Mouse (Mus musculus) limb, embryonic 15.5 days (tissue): ENCODE results near the gene Trappc3. TPM values are rescaled to one million over a fixed set of nuclear protein-coding genes. Genes with fewer than 3 reads are reported as not detected.
A peak's percentile ranks its signal among the peaks of the same experiment; 100 is the strongest.

ENCODE experiments used
- ATAC-seq: fragments of 200-750 bp; cut with Nextera tagmentation; 2 replicates; pipeline ENCODE4 v1.8.0; 2017; ENCODE audit warnings: low read depth, moderate TSS enrichment; ENCODE audit not compliant: insufficient number of reproducible peaks, low FRiP score, low TSS enrichment
- H3K27ac ChIP-seq: fragments of 300-500 bp; sonication (generic); 2 replicates; pipeline ENCODE4 v1.5.1; 2015; ENCODE audit warnings: moderate library complexity, mild to moderate bottlenecking, inconsistent platforms
- H3K27me3 ChIP-seq: fragments of 300-500 bp; sonication (generic); 2 replicates; pipeline ENCODE4 v1.6.1; 2015; ENCODE audit warnings: inconsistent platforms
- H3K36me3 ChIP-seq: fragments of 300-500 bp; sonication (generic); 2 replicates; pipeline ENCODE4 v1.6.1; 2015; ENCODE audit warnings: inconsistent platforms
- H3K4me1 ChIP-seq: fragments of 300-500 bp; sonication (generic); 2 replicates; pipeline ENCODE4 v1.6.1; 2015; ENCODE audit warnings: inconsistent platforms
- H3K4me2 ChIP-seq: fragments of 300-500 bp; sonication (generic); 2 replicates; pipeline ENCODE4 v1.6.1; 2015; ENCODE audit warnings: mild to moderate bottlenecking, inconsistent platforms
- H3K4me3 ChIP-seq: fragments of 300-500 bp; sonication (generic); 2 replicates; pipeline ENCODE4 v1.5.1; 2015; ENCODE audit warnings: mild to moderate bottlenecking, inconsistent platforms
- H3K9ac ChIP-seq: fragments of 300-500 bp; sonication (generic); 2 replicates; pipeline ENCODE4 v1.6.1; 2015; ENCODE audit warnings: inconsistent platforms
- H3K9me3 ChIP-seq: fragments of 300-500 bp; sonication (generic); 2 replicates; pipeline ENCODE4 v1.6.1; 2016; ENCODE audit warnings: inconsistent platforms
- WGBS: fragments of 180-500 bp; shearing (Covaris S2); methylation state at CpG from one replicate; pipeline ENCODE4 v1.1.7; 2015; 5-methylcytosine and 5-hydroxymethylcytosine counted together
- polyA plus RNA-seq: library from polyadenylated mRNA; unstranded; fragments of >200 nt; fragmentation: Nextera tagmentation; extraction: Ambion mirVana; gene quantifications from 2 replicates; pipeline ENCODE4 v1.2.1, GENCODE M21; 2015

Gene Trappc3
- polyA plus RNA-seq, 1 experiment from 2014 or later = 128 TPM

DNA sequence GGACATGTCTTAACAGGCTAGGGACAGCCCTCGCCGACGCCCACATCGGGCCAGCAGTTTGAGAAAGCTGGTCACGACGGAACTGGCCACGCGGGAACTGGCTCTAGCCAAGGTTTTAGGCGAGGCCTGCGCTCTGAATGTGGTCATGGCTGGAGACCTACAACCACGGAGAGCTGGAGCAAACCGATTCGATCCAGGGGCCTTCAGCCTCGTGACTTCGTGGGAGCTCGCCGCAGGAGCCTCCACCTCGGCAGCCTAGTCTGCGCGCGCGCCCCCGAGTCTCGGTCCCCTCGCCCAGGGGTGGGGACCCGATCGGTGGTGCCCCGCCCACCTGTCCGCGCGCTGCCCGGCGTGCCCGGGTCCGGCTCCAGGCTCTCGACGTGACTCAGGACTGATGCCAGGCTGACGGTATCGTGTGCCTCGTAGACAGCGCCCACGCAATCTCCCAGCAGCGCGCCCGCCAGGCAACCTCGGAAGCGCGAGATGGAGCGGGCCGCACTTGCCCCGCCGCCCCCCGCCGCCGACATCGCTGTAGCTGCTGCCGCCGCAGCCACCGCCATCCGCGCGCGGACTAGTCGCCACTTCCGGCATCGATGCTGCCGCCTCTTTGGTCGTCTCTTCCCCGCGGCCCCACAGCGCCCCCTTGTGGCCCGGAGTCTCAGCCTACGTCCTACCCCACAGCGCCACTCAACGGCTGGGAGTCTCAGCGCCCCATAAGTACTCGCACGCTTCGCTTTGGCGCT is 59.2 kb downstream of the Trappc3 start, which contains the start of gene Adprhl2:
Adprhl2 (minus strand) TSS at position 593 of the 743 bp plus-strand sequence.
- ATAC-seq = peak; percentile 78
- Histone ChIP-seq H3K4me2 (peak within 1 kb of the TSS; percentile 78), H3K4me3 (peak within 1 kb of the TSS; percentile 90), H3K4me1 (peaks cover 34% of the 10 kb centered on the region), H3K27me3 (no peaks in the 10 kb centered on the region), H3K9ac (peak within 1 kb of the TSS; percentile 83), H3K36me3 (peaks cover 30% of the 10 kb centered on the region), H3K27ac (peak within 1 kb of the TSS; percentile 87), H3K9me3 (no peaks in the 10 kb centered on the region)
- under 1% methylated on average over 72 of the region's 80 CpGs for WGBS

DNA sequence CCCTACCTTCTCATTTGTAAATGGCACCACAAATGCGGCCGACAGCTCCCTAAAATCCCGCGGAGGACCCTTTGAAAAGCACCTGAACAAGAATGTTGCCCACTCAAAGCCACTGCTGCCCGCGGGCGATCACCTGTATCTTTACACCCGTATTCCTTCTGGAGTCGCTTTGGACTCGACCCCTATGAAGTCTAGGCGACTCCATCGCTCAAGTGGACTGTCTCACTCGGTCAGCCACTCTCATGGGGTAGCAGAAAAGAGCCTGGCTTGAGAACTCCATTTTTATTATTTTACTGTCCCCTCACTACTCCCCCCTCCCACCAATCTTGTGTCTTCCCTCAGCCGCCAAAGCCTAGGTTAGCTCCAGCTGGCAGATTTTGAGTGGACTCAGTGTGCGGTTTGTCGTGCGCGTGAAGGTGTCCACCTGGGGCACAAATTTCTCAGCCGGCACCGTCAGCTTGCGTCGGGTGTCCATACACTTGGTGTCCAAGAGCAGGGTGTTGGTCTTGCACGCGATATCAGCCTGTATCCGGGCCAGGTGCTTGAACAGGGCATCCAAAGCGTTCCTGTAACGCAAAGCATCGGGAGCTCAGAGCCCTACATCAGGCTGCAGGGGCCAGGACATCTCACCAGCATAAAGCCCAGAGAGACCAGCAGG is 59.9 kb downstream of the Trappc3 start:
- no peaks in the 10 kb centered on the region for H3K9me3 ChIP-seq
- H3K27me3 ChIP-seq = no peaks in the 10 kb centered on the region
- H3K9ac ChIP-seq = no peak overlapping the region
- peak overlapping the region; percentile 90 for H3K4me3 ChIP-seq
- 55% methylated on average over 28 of the region's 28 CpGs for WGBS
- peak overlapping the region; percentile 78 for H3K4me2 ChIP-seq
- no peak overlapping the region; the same call in 1 of the 2 replicates for H3K27ac ChIP-seq
- H3K4me1 ChIP-seq = peaks cover 34% of the 10 kb centered on the region
- ATAC-seq = 0 out of 2 replicates have a peak, but pooled peaks have one; percentile 1
- H3K36me3 ChIP-seq = peaks cover 23% of the 10 kb centered on the region

DNA sequence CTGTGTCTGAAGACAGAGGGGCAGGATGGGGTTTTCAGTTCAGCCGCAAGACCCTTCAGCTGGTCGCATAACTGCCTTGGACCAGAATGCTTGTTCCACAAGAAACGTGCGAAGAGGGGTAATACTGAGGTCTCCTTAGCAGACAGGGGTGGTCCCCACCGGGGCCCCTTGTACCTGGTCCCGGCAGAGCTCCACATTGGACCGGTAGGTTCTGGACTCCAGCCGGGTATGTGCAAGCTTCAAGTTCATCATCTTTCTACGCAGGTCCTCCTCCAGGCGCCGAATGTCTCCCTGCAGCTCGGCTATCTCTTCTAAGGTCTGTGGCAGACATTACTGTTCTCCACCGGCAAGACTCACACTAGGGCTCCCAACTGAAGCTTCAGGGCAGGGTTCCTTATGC is 60.5 kb downstream of the Trappc3 start:
- no peak overlapping the region for H3K4me2 ChIP-seq
- no peaks in the 10 kb centered on the region for H3K27me3 ChIP-seq
- no peak overlapping the region for H3K27ac ChIP-seq
- peaks cover 16% of the 10 kb centered on the region for H3K36me3 ChIP-seq
- peaks cover 34% of the 10 kb centered on the region for H3K4me1 ChIP-seq
- WGBS = 96% methylated on average over 13 of the region's 13 CpGs
- ATAC-seq = no peak
- no peaks in the 10 kb centered on the region for H3K9me3 ChIP-seq
- H3K9ac ChIP-seq = no peak overlapping the region
- H3K4me3 ChIP-seq = no peak overlapping the region

DNA sequence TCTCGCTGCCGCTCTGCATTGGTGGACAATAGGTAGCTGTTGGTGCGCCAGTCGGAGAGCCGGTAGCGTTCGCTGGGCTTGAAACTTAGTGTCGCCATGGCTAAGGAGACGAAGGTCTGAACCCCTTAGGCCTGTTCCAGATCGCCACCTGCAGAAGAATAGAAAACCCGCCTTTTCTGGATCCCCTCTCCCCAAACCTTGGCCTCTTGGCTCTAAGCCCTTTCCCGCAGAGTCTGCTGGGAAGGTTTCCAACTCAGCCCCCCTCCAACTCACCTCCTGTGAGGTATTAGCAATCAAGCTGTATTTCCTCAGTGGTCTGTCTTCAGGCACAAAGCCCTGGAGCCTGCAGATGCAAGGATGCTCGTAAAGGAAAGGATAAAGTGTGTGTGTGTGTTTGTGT is 62.7 kb downstream of the Trappc3 start:
- Histone ChIP-seq H3K27ac (peak overlapping the region; percentile 61), H3K4me1 (peaks cover 33% of the 10 kb centered on the region), H3K36me3 (no peaks in the 10 kb centered on the region), H3K27me3 (no peaks in the 10 kb centered on the region), H3K9ac (no peak overlapping the region), H3K4me3 (peak overlapping the region; percentile 17), H3K4me2 (peak overlapping the region; percentile 47), H3K9me3 (no peaks in the 10 kb centered on the region)
- 23% methylated on average over 13 of the region's 13 CpGs for WGBS
- peak; percentile 32; the same call in 1 of the 2 replicates for ATAC-seq

DNA sequence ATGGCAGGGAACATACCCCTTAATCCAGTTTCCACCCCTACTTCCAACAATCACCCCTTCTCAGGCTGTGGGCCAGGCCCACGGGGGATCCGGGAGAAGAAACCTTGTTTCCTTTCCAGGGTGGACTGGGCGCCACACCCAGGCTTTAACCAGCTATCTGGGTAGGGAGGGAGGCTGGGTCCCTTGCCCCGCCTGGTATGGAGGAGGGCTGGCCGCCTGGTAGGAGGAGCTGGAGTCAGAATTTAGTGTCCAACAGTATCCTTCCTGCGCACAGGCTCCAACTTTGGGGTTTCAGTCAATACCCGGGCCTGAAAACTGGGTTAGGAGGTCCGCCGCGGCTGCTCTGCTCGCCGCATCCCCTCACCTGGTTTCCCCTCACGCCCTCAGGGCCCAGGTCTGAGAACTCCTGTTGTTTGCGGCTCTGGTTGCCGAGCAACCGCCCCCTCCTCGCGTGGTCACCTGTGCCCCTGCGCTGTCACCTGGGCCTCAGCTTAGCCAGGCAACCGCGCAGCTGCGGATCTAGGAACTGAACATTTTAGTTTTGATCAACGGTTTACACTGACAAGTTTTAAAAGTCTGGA is 63.2 kb downstream of the Trappc3 start, which contains the start of gene Tekt2:
Tekt2 (minus strand) TSS at position 408 of the 581 bp plus-strand sequence.
- H3K9ac ChIP-seq = no peak within 1 kb of the TSS
- peak within 1 kb of the TSS; percentile 61 for H3K27ac ChIP-seq

More for the DNA sequence above, 63.2 kb downstream of the Trappc3 start, which contains the start of gene Tekt2:
- peak within 1 kb of the TSS; percentile 47 for H3K4me2 ChIP-seq
- 4% methylated on average over 23 of the region's 23 CpGs for WGBS
- peak within 1 kb of the TSS; percentile 17 for H3K4me3 ChIP-seq
- no peaks in the 10 kb centered on the region for H3K27me3 ChIP-seq
- H3K9me3 ChIP-seq = no peaks in the 10 kb centered on the region
- ATAC-seq = peak; percentile 33
- no peaks in the 10 kb centered on the region for H3K36me3 ChIP-seq
- peaks cover 28% of the 10 kb centered on the region for H3K4me1 ChIP-seq

Other genes starting within 250 kb of the Trappc3 start
- 0.66 and 1.2 TPM in 2 replicates for gene Csf3r, start 237.8 kb upstream of the Trappc3 start, polyA plus RNA-seq
- gene Mrps15, start 215.4 kb upstream of the Trappc3 start, polyA plus RNA-seq = 125 and 130 TPM in 2 replicates
- gene Oscp1, start 203.8 kb upstream of the Trappc3 start, polyA plus RNA-seq = 11.5 TPM in 2 replicates
- gene Lsm10, start 165.7 kb upstream of the Trappc3 start, polyA plus RNA-seq = 50.1 and 51.2 TPM in 2 replicates
- gene Stk40, start 158.4 kb upstream of the Trappc3 start, polyA plus RNA-seq = 32.4 and 35.4 TPM in 2 replicates
- gene Eva1b, start 114.6 kb upstream of the Trappc3 start, polyA plus RNA-seq = 81.0 and 86.3 TPM in 2 replicates
- 12.1 and 13.8 TPM in 2 replicates for gene Sh3d21, start 98.8 kb upstream of the Trappc3 start, polyA plus RNA-seq
- 183 and 198 TPM in 2 replicates for gene Thrap3, start 59.6 kb upstream of the Trappc3 start, polyA plus RNA-seq
- 46.5 and 50.3 TPM in 2 replicates for gene Map7d1, start 6.0 kb upstream of the Trappc3 start, polyA plus RNA-seq
- 71.2 and 79.7 TPM in 2 replicates for gene Col8a2, start 24.5 kb downstream of the Trappc3 start, polyA plus RNA-seq
- gene Adprhl2, start 59.4 kb downstream of the Trappc3 start, polyA plus RNA-seq = 79.2 and 82.9 TPM in 2 replicates
- 15.9 and 16.6 TPM in 2 replicates for gene Tekt2, start 63.4 kb downstream of the Trappc3 start, polyA plus RNA-seq
- gene Ago3, start 167.2 kb downstream of the Trappc3 start, polyA plus RNA-seq = 15.2 and 17.1 TPM in 2 replicates
- 3.1 and 4.0 TPM in 2 replicates for gene Ago1, start 206.3 kb downstream of the Trappc3 start, polyA plus RNA-seq